23 mouse cellular contexts compared by ENCODE assay signal in genomic region chr19:45631584-45631983, GRCm38 (mm10). TPM values are rescaled to one million over a fixed set of nuclear protein-coding genes. Genes with fewer than 3 reads are reported as not detected.
A peak's percentile ranks its signal among the peaks of the same experiment; 100 is the strongest.
DNase-seq lines count a peak whose midpoint lies in the region; ATAC-seq and TF ChIP-seq lines count a peak whose summit lies in the region.
"Had no signal": no experiment of that assay in that cellular context is flagged by ENCODE, and none has a peak within 500 bp of the region (broad histone marks: within the 10 kb centered on the region; RNA-seq: fewer than 3 reads in every experiment).

No protein-coding gene starts in this region.

- WGBS in heart, embryonic 10.5 days: 7% methylated on average over 3 of the region's 3 CpGs
- WGBS in heart, postnatal 0 days: 12% methylated on average over 3 of the region's 3 CpGs
- WGBS in heart, adult 2 months: 38% methylated on average over 3 of the region's 3 CpGs
- WGBS in liver, embryonic 11.5 days: 12% methylated on average over 3 of the region's 3 CpGs
- WGBS in kidney, embryonic 16.5 days: 41% methylated on average over 3 of the region's 3 CpGs

- H3K4me2 ChIP-seq in heart, postnatal 0 days (ENCODE audit: low read depth, low read length): no peak overlapping the region
- peak overlapping the region; percentile 34 for H3K4me2 ChIP-seq in liver, embryonic 11.5 days
- H3K4me2 ChIP-seq in kidney, embryonic 16.5 days (replicated peaks; ENCODE audit: low read depth, low read length): no peak overlapping the region
- H3K4me2 ChIP-seq: midbrain, embryonic 15.5 days had no signal

- H3K9me3 ChIP-seq in heart, embryonic 10.5 days: no peaks in the 10 kb centered on the region
- H3K9me3 ChIP-seq in heart, postnatal 0 days (replicated peaks; ENCODE audit: control insufficient read depth, low read length): no peaks in the 10 kb centered on the region
- no peaks in the 10 kb centered on the region for H3K9me3 ChIP-seq in liver, embryonic 11.5 days (ENCODE audit: control insufficient read depth, low read length)
- H3K9me3 ChIP-seq in kidney, embryonic 16.5 days (ENCODE audit: low read length): no peaks in the 10 kb centered on the region
- H3K9me3 ChIP-seq: forebrain, embryonic 10.5 days; megakaryocyte, embryonic 14.5 days; midbrain, embryonic 15.5 days had no signal

- no peak overlapping the region for H3K9ac ChIP-seq in heart, postnatal 0 days (replicated peaks; ENCODE audit: low read depth, low read length)
- H3K9ac ChIP-seq in heart, adult 2 months (ENCODE audit: low read depth, low read length): no peak overlapping the region
- peak overlapping the region; percentile 40 for H3K9ac ChIP-seq in liver, embryonic 11.5 days (ENCODE audit: low read depth, low read length)
- H3K9ac ChIP-seq in kidney, embryonic 16.5 days (replicated peaks; ENCODE audit: low read length): no peak overlapping the region
- H3K9ac ChIP-seq: forebrain, postnatal 0 days; midbrain, embryonic 15.5 days had no signal

- TF ChIP-seq EP300 in heart, postnatal 0 days (IDR thresholded peaks at IDR 0.05; ENCODE audit: low read depth): no peak
- TF ChIP-seq EP300 in heart, adult 2 months (IDR thresholded peaks at IDR 0.05; ENCODE audit: insufficient read depth, low read depth, low read length): no peak

- intact Hi-C loops in heart, adult 2 months (cut with DNase I): no loop called here

- H3K4me3 ChIP-seq in heart, embryonic 10.5 days: no peak overlapping the region
- H3K4me3 ChIP-seq in heart, postnatal 0 days (ENCODE audit: low read depth, low read length): no peak overlapping the region
- H3K4me3 ChIP-seq in heart, adult 2 months: no peak overlapping the region
- no peak overlapping the region for H3K4me3 ChIP-seq in liver, embryonic 11.5 days (ENCODE audit: low read depth, low read length)
- no peak overlapping the region for H3K4me3 ChIP-seq in kidney, embryonic 16.5 days (ENCODE audit: low read length)
- H3K4me3 ChIP-seq: forebrain, embryonic 10.5 days; midbrain, embryonic 15.5 days; myocyte had no signal

- TF ChIP-seq POLR2A in heart, adult 2 months (IDR thresholded peaks at IDR 0.05; ENCODE audit: insufficient read depth, low read depth, low read length): no peak

- H3K79me2 ChIP-seq in heart, adult 2 months (replicated peaks; ENCODE audit: control insufficient read depth, insufficient read depth, low read length): no peaks in the 10 kb centered on the region

- peak overlapping the region; percentile 85 for H3K27ac ChIP-seq in heart, embryonic 10.5 days
- peak overlapping the region; percentile 22; the same call in 1 of the 2 replicates for H3K27ac ChIP-seq in heart, postnatal 0 days (ENCODE audit: low read depth)
- H3K27ac ChIP-seq in heart, adult 2 months: no peak overlapping the region
- H3K27ac ChIP-seq in liver, embryonic 11.5 days (ENCODE audit: low read depth, low read length): peak overlapping the region; percentile 61; the same call in 1 of the 2 replicates
- H3K27ac ChIP-seq in kidney, embryonic 16.5 days (ENCODE audit: low read length): no peak overlapping the region
- H3K27ac ChIP-seq: forebrain, embryonic 10.5 days; midbrain, embryonic 15.5 days had no signal

- H3K4me1 ChIP-seq in heart, embryonic 10.5 days: peaks cover 49% of the 10 kb centered on the region
- H3K4me1 ChIP-seq in heart, postnatal 0 days (ENCODE audit: control insufficient read depth, insufficient read depth): peaks cover 9% of the 10 kb centered on the region
- no peaks in the 10 kb centered on the region for H3K4me1 ChIP-seq in heart, adult 2 months (ENCODE audit: control insufficient read depth, insufficient read depth, low read length)
- peaks cover 23% of the 10 kb centered on the region for H3K4me1 ChIP-seq in liver, embryonic 11.5 days (replicated peaks; ENCODE audit: control insufficient read depth, insufficient read depth, low read length)
- 0 out of 2 replicates have a peak, but pooled peaks cover 3% of the 10 kb centered on the region for H3K4me1 ChIP-seq in kidney, embryonic 16.5 days (ENCODE audit: insufficient read depth, low read length)
- H3K4me1 ChIP-seq: midbrain, embryonic 15.5 days had no signal

- DNase-seq in heart, embryonic 10.5 days (ENCODE audit: low spot score): peak; percentile 80
- DNase-seq in heart, adult 9 months (ENCODE audit: low spot score in 2 of 2): no peak
- peak; percentile 23 for DNase-seq in heart, postnatal 0 days (ENCODE audit: low spot score)
- no peak for DNase-seq in heart, adult 2 months
- DNase-seq in liver, embryonic 11.5 days (ENCODE audit: low spot score): no peak
- DNase-seq in gastrocnemius, postnatal 10 days: no peak
- DNase-seq: adrenal gland, adult 8-10 months; cerebellum, adult 11-12 months; cerebellum, postnatal 25 days; embryo, embryonic 11 days; forebrain, postnatal 0 days; kidney, adult 18-20 months; kidney, postnatal 14 days; left cerebral cortex, postnatal 4 days; lung, postnatal 10 days; right cerebral cortex, postnatal 4 days had no signal

- TF ChIP-seq CTCF in heart, postnatal 0 days (IDR thresholded peaks at IDR 0.05; ENCODE audit: low read depth): no peak
- TF ChIP-seq CTCF in heart, adult 2 months (IDR thresholded peaks at IDR 0.05): no peak

- peaks cover 15% of the 10 kb centered on the region; the same call in 1 of the 2 replicates for H3K36me3 ChIP-seq in heart, embryonic 10.5 days
- peaks cover 54% of the 10 kb centered on the region for H3K36me3 ChIP-seq in heart, postnatal 0 days (replicated peaks; ENCODE audit: control insufficient read depth, insufficient read depth, low read length)
- no peaks in the 10 kb centered on the region for H3K36me3 ChIP-seq in heart, adult 2 months (ENCODE audit: control insufficient read depth, insufficient read depth, low read length)
- peaks cover 2% of the 10 kb centered on the region; the same call in 1 of the 2 replicates for H3K36me3 ChIP-seq in liver, embryonic 11.5 days (ENCODE audit: control insufficient read depth, insufficient read depth, low read length)
- H3K36me3 ChIP-seq in kidney, embryonic 16.5 days (ENCODE audit: insufficient read depth, low read length): 0 out of 2 replicates have a peak, but pooled peaks cover 4% of the 10 kb centered on the region

- peak; percentile 55; the same call in 1 of the 2 replicates for ATAC-seq in heart, postnatal 0 days (ENCODE audit: insufficient read depth, low read depth)
- peak; percentile 88 for ATAC-seq in liver, embryonic 11.5 days (replicated peaks; ENCODE audit: low FRiP score)
- ATAC-seq in megakaryocyte progenitor cell, adult 5-6 weeks (replicated peaks; ENCODE audit: poor library complexity): peak; percentile 27
- no peak for ATAC-seq in kidney, embryonic 16.5 days (ENCODE audit: low FRiP score, low TSS enrichment)
- ATAC-seq: forebrain, postnatal 0 days; midbrain, embryonic 15.5 days; Patski had no signal

- H3K27me3 ChIP-seq in heart, embryonic 10.5 days (ENCODE audit: insufficient read depth, poor library complexity, severe bottlenecking): no peaks in the 10 kb centered on the region
- H3K27me3 ChIP-seq in heart, postnatal 0 days (ENCODE audit: control insufficient read depth, insufficient read depth, low read length): no peaks in the 10 kb centered on the region
- H3K27me3 ChIP-seq in heart, adult 2 months (ENCODE audit: control insufficient read depth, insufficient read depth, low read length): no peaks in the 10 kb centered on the region
- H3K27me3 ChIP-seq in liver, embryonic 11.5 days (replicated peaks; ENCODE audit: control insufficient read depth, insufficient read depth, low read length): no peaks in the 10 kb centered on the region
- H3K27me3 ChIP-seq in kidney, embryonic 16.5 days (ENCODE audit: insufficient read depth, low read length): no peaks in the 10 kb centered on the region
- H3K27me3 ChIP-seq: megakaryocyte, embryonic 14.5 days; Patski had no signal

RNA-seq across cellular contexts. Expression of gene Fbxw4, which starts 28.5 kb away (rescaled TPM):
- 5.5 and 6.0 TPM in 2 replicates for polyA plus RNA-seq in heart, embryonic 10.5 days (2016; fragmentation: Nextera tagmentation; extraction: Ambion mirVana)
- 43.7 and 53.1 TPM in 2 replicates for total RNA-seq in heart, postnatal 0 days (2014; rRNA removed; ENCODE audit: low replicate concordance)
- polyA plus RNA-seq in heart, postnatal 0 days (2015; fragmentation: Nextera tagmentation; extraction: Ambion mirVana): 3.0 and 3.6 TPM in 2 replicates
- total RNA-seq in heart, adult 2 months (2021): 10 to 100 TPM; 28.1 to 31.2 TPM
- polyA plus RNA-seq in heart, adult 2 months (2012; rRNA removed): 61.5 and 73.0 TPM in 2 replicates
- 3.0 and 5.0 TPM in 2 replicates for polyA plus RNA-seq in liver, embryonic 11.5 days (2014; fragmentation: Nextera tagmentation; extraction: Ambion mirVana)
- 26.0 and 27.0 TPM in 2 replicates for total RNA-seq in megakaryocyte progenitor cell, adult 5-6 weeks (2015)
- total RNA-seq in megakaryocyte progenitor cell, adult 5-6 weeks (2017): 22.3 and 31.5 TPM in 2 replicates
- total RNA-seq in gastrocnemius, postnatal 10 days (2021): 10 to 100 TPM; 23.3 to 24.7 TPM
- polyA plus RNA-seq in kidney, embryonic 16.5 days (2015; fragmentation: Nextera tagmentation; extraction: Ambion mirVana): 7.2 and 7.9 TPM in 2 replicates

Comparison
In these comparisons a context has a peak if more than half of its experiments do, and no peak if none do; other contexts are left out.
1. DNase-seq: peak in heart, embryonic 10.5 days (single experiment) and heart, postnatal 0 days (single experiment); none in heart, adult 9 months (0 of 2), heart, adult 2 months (0 of 2), liver, embryonic 11.5 days (single experiment) and gastrocnemius, postnatal 10 days (single experiment).
2. H3K27ac ChIP-seq: peak in heart, embryonic 10.5 days (single experiment), heart, postnatal 0 days (single experiment) and liver, embryonic 11.5 days (single experiment); none in heart, adult 2 months (single experiment) and kidney, embryonic 16.5 days (single experiment).